Mouse (Mus musculus) right cerebral cortex, postnatal 14 days (tissue): ENCODE measurements around the gene Armcx1.
"Not testable (repeated sequence)": the region's sequence is repeated elsewhere in the genome, so short reads cannot be mapped to it uniquely, and the experiment has no call there.

Source experiments
- DNase-seq: peaks from one replicate; pipeline ENCODE4 v3.0.0; 2022

Gene Armcx1

DNA sequence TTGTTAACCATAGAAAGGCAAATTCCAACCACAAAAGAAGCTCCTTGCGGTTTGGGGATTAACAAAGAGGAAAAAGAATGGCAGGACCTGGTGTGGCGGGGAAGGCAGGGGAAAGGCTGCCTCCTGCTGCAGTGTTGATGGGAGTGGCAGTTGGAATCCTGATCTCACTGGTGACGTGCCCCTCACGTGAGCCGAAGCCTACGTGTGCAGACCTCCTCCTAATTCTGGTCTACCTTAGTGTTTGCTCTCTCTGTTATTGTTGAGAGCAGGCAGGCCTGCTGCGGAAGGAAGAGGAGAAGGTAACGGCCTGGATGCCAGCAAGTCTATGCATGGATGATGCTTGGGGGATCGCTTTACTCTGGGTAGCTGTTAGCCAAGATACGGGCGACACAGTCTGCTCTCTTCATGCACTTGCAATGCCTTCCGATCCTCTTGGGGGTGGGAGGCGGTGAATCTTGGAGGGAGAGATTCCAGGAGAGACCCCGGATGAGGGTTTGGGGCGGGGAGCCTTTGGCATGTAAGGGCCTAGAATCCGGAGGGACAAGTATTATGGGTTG, at the start of gene Armcx1:
Armcx1 (plus strand) TSS at position 212 of the 557 bp plus-strand sequence.
- DNase-seq = peak; percentile 45

DNA sequence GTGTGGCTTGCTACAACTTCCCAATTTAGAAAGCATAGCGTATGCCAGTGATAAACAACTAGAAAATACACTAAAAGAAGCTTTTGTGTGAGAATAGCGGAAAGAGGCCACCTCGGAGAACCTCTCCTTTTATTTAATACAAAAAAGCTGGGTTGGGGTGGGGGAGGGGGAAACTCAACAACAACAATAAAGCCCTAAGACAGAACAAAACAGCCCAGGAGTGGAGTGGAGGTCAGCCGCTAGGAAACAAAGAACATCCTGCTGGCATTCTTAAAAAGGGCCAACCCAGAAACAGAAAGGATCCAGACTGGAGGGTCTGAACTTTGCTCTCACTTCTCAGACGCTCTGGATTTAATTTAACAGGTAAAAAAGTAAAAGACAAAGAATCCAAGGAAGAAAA, 42.7 kb upstream of the Armcx1 start:
- no peak for DNase-seq

- no peak for DNase-seq
Measured at GRCm38 (mm10) chrX:134675959-134676358, 41.8 kb upstream of the Armcx1 start.

- DNase-seq = no peak
Measured at GRCm38 (mm10) chrX:134684936-134685335, 32.8 kb upstream of the Armcx1 start.

- DNase-seq = peak; percentile 68
Measured at GRCm38 (mm10) chrX:134686267-134686666, 31.5 kb upstream of the Armcx1 start, which contains the start of gene Armcx4. Gene Armcx4, plus strand, starts transcription at chrX:134686519.

- peak; percentile 39 for DNase-seq
Measured at GRCm38 (mm10) chrX:134686739-134687171, 31.0 kb upstream of the Armcx1 start.

DNA sequence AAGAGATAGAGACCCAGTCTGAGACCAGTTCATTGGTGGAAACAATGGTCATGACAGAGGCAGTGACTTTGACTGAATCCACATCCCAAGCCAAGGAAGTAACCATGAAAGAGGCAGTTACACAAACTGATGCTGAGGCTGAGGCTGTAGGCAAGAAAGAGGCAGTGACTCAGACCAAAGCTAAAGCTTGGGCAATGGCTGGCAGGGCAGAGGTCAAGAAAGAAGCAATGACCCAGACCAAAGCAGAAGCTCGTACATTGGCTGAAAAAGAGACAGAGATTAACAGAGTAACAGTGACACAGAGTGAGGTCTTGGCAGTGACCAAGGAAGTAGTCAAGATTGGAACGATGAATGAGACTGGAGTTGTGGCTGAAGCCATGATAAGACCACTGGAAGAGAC, 28.1 kb upstream of the Armcx1 start:
- no peak for DNase-seq

DNA sequence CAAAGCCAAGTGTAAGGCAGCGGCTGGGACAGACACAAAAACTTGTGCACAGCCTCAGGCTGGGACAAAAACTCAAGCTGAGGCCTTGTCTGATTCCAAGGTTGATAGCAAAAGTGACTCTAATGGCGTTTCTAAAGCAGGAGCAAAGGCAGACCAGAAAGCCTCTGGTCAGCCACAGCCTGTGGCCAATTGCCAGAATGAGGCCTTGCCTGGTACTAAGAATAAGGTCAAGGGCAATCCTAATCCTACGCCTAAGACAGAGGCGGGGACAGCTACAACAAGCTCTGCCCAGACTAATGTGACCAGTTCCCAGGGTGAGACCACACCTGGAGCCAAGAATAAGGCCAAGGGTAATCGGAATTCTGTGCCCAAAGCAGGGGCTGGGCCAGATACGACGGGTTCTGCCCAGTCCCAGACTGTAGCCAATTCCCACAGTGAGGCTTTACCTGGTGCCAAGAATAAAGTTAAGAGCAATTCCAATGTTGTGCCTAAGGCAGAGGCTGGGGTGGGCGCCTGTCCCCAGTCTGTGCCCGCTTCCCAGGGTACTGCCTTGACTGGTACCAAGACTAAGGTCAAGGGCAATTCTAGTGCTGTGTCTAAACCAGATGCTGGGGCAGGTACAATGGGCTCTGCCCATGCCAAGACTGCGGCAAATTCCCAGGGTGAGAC, 26.8 kb upstream of the Armcx1 start:
- no peak for DNase-seq

- no peak for DNase-seq
Measured at GRCm38 (mm10) chrX:134691540-134691935, 26.2 kb upstream of the Armcx1 start.

DNA sequence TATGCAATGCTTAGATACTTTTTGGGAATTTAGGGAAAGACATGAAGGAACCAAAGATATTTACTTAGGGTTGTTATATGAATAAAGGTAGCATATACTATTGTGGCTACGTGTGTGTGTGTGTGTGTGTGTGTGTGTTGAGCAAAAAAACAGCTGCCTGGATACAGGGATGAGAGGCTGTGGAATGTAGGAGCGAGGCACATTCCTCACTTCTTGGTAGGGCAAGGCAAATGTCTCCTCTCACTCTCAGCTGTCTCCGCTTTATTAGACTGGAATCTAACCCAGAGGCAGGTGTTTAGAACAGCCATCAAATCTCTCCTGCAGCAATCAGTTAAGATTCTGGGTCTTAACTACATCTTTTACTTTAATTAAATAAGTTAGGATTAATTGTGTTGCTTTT, 900 bp upstream of the Armcx1 start:
- DNase-seq = no peak

GRCm38 (mm10) chrX:134718524-134718923, 761 bp downstream of the Armcx1 start:
- peak; percentile 65 for DNase-seq

DNA sequence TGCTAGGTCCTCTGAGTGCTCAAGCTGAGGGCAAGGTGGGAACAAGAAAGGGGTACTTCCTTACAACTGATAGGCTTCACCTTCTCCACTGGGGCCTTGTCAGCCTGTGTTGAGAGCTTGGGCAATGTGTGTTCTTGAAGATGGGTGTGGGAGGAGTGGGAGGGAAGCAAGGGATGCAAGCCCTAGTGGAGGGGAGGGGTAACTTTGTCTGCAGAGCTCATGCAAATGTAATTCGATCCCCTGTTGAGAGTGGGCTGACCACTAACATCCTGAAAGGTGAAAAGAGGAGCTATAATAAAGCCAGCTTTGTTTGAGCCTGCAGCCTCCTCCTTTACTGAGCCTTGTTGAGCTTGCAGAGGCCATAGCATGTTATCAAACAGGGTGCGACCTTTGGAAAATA, 6.0 kb downstream of the Armcx1 start:
- not testable (repeated sequence) for DNase-seq

DNA sequence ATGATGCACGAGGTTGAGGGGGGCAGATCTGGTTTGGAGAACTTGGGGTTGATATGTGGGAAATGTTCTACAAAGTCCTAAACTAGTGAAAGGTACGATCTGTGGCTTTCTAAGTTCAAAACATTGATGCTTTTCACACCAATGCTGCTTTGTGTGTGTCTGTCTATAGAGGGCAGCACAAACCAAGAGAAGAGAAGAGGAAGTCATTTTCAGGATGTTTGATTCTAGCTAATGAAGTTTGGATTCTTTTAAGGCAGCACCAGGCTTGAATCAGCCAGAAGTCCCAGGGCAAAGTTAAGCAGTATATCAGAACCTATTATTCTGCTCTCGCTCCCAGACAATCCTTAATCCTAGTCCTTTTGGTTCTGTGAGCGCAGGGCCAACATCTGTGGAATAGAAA, 12.0 kb downstream of the Armcx1 start:
- no peak for DNase-seq

DNA sequence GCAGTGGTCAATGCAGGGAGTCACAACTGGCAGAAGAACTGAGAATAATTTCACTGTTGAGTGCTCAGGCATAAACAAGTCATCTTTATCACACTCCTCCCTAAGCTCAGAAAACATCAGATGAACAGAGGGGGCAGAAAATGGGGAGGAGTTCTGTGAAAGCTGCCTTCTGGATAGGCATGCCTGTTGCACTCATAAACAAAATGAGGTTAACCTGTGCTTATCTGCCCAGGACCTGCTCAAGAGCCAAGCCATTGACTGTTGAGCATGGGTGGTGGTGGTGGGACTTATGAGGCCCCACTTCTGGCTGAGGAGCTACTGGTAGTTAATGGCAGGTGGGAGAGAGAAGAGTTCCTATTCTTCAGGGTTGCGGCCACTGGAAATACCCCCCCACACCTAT, 20.0 kb downstream of the Armcx1 start:
- no peak for DNase-seq

- DNase-seq = no peak
Measured at GRCm38 (mm10) chrX:134739160-134739559, 21.4 kb downstream of the Armcx1 start.

- no peak for DNase-seq
Measured at GRCm38 (mm10) chrX:134741862-134742261, 24.1 kb downstream of the Armcx1 start.

DNA sequence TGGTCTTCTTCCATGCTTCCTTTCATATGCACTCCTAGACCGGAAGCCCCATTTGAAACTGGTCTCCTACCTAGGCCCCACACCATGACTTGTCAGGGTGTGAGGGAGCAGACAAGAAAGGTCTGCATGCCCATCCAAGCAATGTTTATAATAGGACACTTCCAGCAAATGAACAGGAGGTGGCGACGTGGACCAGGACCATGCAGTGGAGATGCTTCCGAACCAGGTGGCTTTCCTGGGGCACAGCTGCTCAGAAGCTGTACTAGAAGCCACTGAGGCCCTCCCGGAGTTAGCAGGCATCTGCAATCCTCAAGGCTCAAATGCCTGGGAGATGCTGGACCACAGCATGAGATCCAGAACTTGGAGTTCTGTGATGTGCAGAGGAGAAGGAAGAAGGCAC, 28.7 kb downstream of the Armcx1 start:
- peak; percentile 25 for DNase-seq

DNA sequence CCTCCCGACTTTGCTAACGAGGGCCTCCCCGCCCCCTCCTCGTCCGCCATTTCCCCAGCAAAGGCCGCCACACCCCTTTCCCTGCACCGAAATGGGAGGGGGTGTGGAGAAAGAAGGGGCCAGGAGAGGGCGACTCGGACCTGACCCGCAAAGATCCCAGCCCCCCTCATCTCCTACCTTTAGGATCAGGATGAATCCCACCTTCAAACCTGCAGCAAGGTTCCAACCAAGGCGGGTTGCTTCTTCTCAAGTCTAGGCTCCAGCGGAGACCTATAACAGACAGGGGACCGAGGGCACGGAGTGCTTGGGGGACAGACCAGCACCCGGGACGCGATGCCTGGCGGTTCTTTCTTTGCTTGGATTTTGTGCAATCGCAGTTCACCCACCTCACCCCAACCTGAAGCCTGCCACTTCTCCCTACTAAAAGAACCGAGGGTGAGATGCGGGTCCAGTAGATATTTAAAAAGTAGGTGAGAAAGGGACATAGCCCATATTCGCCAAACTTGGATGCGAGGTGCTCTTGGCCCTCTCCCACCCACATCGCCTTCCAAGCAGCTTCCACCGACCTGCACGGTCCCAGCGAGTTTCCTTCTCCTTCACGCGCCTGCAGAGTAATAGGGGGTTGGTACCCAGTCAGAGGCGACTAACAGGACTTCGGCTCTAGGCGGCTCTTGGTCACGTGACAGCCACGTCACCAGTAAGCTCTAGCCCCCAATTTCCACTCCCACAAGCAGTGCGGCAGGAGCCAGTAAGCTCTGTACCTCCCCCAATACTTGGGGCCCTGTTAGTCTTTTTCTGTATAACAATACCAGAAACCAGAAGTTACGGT, 33.2 kb downstream of the Armcx1 start, which contains the start of gene Armcx6:
Armcx6 (minus strand) TSS at position 654 of the 829 bp plus-strand sequence.
- peak; percentile 56 for DNase-seq

DNA sequence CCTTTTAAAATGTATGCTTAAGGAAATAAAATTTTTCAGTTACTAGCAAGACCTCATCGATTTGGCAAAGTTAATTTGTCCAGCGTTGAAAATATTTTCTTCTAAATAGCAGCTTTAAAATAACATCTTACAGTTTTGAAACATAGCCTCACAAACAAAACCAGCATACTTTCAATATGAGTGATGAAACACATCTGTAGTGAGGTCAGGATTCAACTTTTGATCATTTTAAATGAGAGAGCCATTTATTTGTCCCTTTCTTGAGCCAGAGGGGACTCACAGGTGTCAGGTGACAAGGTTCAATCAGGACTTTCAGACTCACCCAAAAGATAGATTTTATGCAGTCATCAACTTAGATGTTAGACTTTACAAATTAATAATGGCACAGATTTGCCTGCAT, 34.1 kb downstream of the Armcx1 start:
- no peak for DNase-seq

DNA sequence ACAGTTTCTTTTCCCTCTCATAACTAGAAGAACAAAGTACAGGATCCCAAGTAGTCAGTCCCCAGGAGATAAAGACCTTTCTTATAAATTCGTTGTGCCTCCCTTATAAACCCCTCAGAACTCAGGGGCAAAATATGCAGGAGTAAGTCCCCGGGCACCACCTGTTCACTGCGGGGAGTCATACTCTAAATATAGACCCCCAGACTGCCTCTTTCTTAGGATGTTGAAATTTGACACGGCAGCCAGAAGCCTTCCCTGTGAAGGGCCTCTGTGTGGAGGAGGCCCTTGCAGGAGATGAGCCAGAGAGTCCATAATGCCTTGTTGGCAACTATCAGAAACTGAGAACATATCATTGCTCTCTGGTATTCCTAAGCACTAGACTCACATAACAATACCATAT, 34.8 kb downstream of the Armcx1 start:
- DNase-seq = no peak

- DNase-seq = peak; percentile 44
Measured at GRCm38 (mm10) chrX:134756434-134757292, 38.9 kb downstream of the Armcx1 start, which contains the start of gene Armcx3. Gene Armcx3, plus strand, starts transcription at chrX:134756595.

DNA sequence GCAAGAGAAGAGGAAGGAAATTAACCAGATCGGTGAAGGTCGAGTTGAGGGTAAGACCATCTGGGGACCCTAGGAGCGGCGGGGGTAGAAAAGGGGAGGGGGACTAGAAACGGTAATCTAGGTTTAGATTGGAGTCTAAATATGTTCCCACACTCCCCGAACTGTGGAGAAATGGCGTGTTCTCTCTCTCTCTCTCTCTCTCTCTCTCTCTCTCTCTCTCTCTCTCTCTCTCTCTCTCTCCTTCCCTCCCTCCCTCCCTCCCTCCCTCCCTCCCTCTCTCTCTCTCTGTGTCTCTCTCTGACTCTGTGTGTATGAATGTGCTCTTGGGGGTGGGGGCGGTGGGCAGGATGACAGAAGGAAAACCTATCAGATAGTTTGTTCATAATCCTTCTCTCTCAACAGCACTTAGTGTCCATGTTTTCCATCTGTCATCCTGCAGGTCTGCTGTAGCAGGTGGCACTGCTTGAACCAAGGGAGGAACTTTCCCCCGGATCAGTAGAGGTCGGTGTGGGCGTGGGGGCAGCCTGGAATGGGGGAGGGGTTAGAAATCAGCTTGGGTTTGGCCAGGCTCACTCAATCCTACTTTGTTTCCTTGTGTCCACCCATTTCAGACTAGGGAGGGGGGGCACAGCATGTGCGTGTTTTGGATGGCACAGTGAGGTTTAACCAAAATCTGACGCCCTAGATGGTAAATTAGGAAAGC, 39.7 kb downstream of the Armcx1 start:
- no peak for DNase-seq
